Mouse (Mus musculus) layer of hippocampus, adult 9-11 months (tissue): ENCODE measurements at regions not wholly inside any gene's neighbourhood (a gene's known extent, or its start where the extent isn't known, plus 50 kb on each side); places are given as distances from the start of the nearest gene placed in this dataset.
A peak's percentile ranks its signal among the peaks of the same experiment; 100 is the strongest.

Experiments used
- DNase-seq: peaks from one replicate; pipeline ENCODE4 v3.0.0; 2022

- DNase-seq = no peak
These were observed 458.1 kb upstream of the Slitrk6 start for GRCm38 (mm10) chr14:111212929-111213657.

- no peak for DNase-seq
These were observed 448.0 kb upstream of the Slitrk5 start for GRCm38 (mm10) chr14:111226926-111227325.

GRCm38 (mm10) chr14:111239121-111239520 is 435.8 kb upstream of the Slitrk5 start:
- no peak for DNase-seq

GRCm38 (mm10) chr14:111249347-111249946 is 425.4 kb upstream of the Slitrk5 start:
- peak; percentile 77 for DNase-seq

GRCm38 (mm10) chr14:111253190-111253589 is 421.7 kb upstream of the Slitrk5 start:
- DNase-seq = peak; percentile 2

- DNase-seq = no peak
These were observed 413.2 kb upstream of the Slitrk5 start for GRCm38 (mm10) chr14:111261696-111262095.

- no peak for DNase-seq
These were observed 404.7 kb upstream of the Slitrk5 start for GRCm38 (mm10) chr14:111270239-111270638.

GRCm38 (mm10) chr14:111281354-111281753 is 393.5 kb upstream of the Slitrk5 start:
- peak; percentile 8 for DNase-seq

GRCm38 (mm10) chr14:111283681-111284461 is 391.0 kb upstream of the Slitrk5 start:
- no peak for DNase-seq

- DNase-seq = no peak
These were observed 388.9 kb upstream of the Slitrk5 start for GRCm38 (mm10) chr14:111285981-111286380.

GRCm38 (mm10) chr14:111295521-111295920 is 379.4 kb upstream of the Slitrk5 start:
- DNase-seq = no peak

- DNase-seq = no peak
These were observed 377.1 kb upstream of the Slitrk5 start for GRCm38 (mm10) chr14:111297796-111298195.

GRCm38 (mm10) chr14:111330570-111330969 is 344.3 kb upstream of the Slitrk5 start:
- DNase-seq = peak; percentile 9

- DNase-seq = no peak
These were observed 321.4 kb upstream of the Slitrk5 start for GRCm38 (mm10) chr14:111353518-111353917.

GRCm38 (mm10) chr14:111396803-111397202 is 278.1 kb upstream of the Slitrk5 start:
- DNase-seq = no peak

- no peak for DNase-seq
These were observed 274.1 kb upstream of the Slitrk5 start for GRCm38 (mm10) chr14:111400809-111401208.

- DNase-seq = no peak
These were observed 272.4 kb upstream of the Slitrk5 start for GRCm38 (mm10) chr14:111402538-111402937.

GRCm38 (mm10) chr14:111403555-111403954 is 271.3 kb upstream of the Slitrk5 start:
- no peak for DNase-seq

- no peak for DNase-seq
These were observed 261.4 kb upstream of the Slitrk5 start for GRCm38 (mm10) chr14:111413543-111413942.

- DNase-seq = no peak
These were observed 256.4 kb upstream of the Slitrk5 start for GRCm38 (mm10) chr14:111418531-111418930.

- DNase-seq = no peak
These were observed 245.6 kb upstream of the Slitrk5 start for GRCm38 (mm10) chr14:111429101-111429857.
